Mouse (Mus musculus): ENCODE measurements around the gene S100a16. TPM values are rescaled to one million over a fixed set of nuclear protein-coding genes. Genes with fewer than 3 reads are reported as not detected.

Gene S100a16
- polyA plus RNA-seq, 1 experiment from 2014 or later: 22.5 TPM

DNA sequence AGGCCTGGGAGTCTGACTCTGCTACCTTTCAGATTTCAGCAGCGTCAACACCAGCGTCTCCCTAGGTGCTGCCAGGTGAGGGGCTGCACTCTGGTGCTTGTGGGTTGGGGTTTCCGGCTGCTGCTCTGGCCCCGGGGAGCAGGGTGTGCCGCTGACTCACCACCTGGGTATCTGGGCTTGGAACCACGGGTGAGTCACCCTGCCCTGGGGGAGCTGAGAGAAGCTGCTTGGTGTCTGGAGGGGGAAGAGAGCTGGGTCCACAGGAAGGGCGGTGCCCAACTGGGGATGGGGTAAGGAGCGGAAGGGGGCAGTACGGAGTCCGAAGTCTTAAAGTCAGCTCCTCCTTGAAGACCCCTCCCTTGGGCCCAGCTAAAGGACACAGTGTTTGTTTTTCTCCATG lies 49.9 kb downstream of the S100a16 start:
- no peaks in the 10 kb centered on the region for H3K27me3 ChIP-seq (ENCODE audit: control insufficient read depth, insufficient read depth, low read length)
- no peak overlapping the region for H3K9ac ChIP-seq (replicated peaks; ENCODE audit: low read depth, low read length)
- no peaks in the 10 kb centered on the region for H3K36me3 ChIP-seq (ENCODE audit: control insufficient read depth, insufficient read depth, low read length)
- H3K4me3 ChIP-seq (ENCODE audit: low read depth, low read length): no peak overlapping the region
- no peaks in the 10 kb centered on the region for H3K4me1 ChIP-seq (ENCODE audit: control insufficient read depth, insufficient read depth, low read length)
- 79% methylated on average over 10 of the region's 10 CpGs for WGBS
- no peak overlapping the region for H3K4me2 ChIP-seq (ENCODE audit: low read depth, low read length)
- no peaks in the 10 kb centered on the region for H3K9me3 ChIP-seq (ENCODE audit: control insufficient read depth, low read length)
- no peak for ATAC-seq (ENCODE audit: low read depth)
- H3K27ac ChIP-seq (ENCODE audit: low read depth, low read length): no peak overlapping the region

DNA sequence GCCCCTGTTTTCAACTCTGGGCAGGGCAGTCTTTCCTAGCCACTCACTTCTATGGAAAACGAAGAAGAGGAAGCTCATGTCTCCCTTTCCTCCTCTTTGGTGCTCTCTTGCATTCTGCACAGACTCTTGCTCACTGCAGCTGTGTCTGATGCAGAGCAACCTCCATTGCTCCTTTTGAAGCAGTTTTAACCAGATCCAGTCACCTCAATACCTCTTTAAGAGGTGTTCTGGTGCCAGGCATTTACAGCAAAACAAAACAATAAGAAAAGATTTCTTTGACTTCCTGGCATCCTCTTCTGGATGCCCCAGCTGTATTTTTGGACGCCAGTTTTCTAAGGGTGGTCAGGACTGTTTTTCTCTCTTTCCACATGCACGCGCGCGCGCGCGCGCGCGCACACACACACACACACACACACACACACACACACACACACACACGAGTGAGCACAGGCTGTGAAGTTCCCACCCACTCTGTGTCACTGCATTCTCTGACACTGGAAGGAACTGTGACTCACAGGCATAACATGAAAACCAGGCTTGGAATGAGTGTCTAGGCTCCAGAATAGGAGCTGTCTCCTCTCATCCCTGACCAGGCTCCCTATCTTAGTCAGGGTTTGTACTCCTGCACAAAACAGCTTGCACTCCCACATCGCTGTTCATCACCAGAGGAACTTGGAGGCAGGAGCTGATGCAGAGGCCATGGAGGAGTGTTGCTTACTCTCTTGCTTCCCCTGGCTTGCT lies 50.5 kb downstream of the S100a16 start:
- Histone ChIP-seq H3K4me3 (ENCODE audit: low read depth, low read length) (no peak overlapping the region), H3K36me3 (ENCODE audit: control insufficient read depth, insufficient read depth, low read length) (no peaks in the 10 kb centered on the region), H3K27me3 (ENCODE audit: control insufficient read depth, insufficient read depth, low read length) (no peaks in the 10 kb centered on the region), H3K4me2 (ENCODE audit: low read depth, low read length) (no peak overlapping the region), H3K9ac (replicated peaks; ENCODE audit: low read depth, low read length) (no peak overlapping the region), H3K4me1 (ENCODE audit: control insufficient read depth, insufficient read depth, low read length) (no peaks in the 10 kb centered on the region), H3K27ac (ENCODE audit: low read depth, low read length) (no peak overlapping the region), H3K9me3 (ENCODE audit: control insufficient read depth, low read length) (no peaks in the 10 kb centered on the region)
- WGBS: 93% methylated on average over 13 of the region's 14 CpGs
- ATAC-seq (ENCODE audit: low read depth): no peak

DNA sequence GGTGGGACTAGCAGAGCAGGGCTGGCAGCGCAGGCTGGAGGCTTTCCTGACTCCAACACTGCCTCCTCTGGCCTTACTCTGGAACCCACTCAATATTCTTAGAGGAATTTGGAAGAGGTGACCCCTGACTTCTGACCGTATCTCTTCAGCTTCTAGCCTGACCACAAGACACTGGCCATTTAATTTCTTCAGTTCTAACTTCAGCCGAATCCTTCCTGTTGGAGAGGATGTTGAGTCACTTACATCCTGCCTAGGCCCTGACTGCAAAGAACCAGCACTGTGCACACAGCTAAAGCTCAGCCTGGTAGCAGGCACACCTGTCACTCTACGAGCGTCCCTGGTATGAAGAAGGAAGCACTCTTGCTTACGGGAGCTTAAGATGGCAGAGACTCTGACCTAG lies 52.3 kb downstream of the S100a16 start:
- no peak overlapping the region for H3K27ac ChIP-seq (ENCODE audit: low read depth, low read length)
- no peaks in the 10 kb centered on the region for H3K9me3 ChIP-seq (ENCODE audit: control insufficient read depth, low read length)
- H3K27me3 ChIP-seq (ENCODE audit: control insufficient read depth, insufficient read depth, low read length): no peaks in the 10 kb centered on the region
- ATAC-seq (ENCODE audit: low read depth): no peak
- no peak overlapping the region for H3K4me3 ChIP-seq (ENCODE audit: low read depth, low read length)
- H3K4me1 ChIP-seq (ENCODE audit: control insufficient read depth, insufficient read depth, low read length): no peaks in the 10 kb centered on the region
- 88% methylated on average over 6 of the region's 6 CpGs for WGBS
- no peak overlapping the region for H3K4me2 ChIP-seq (ENCODE audit: low read depth, low read length)
- H3K36me3 ChIP-seq (ENCODE audit: control insufficient read depth, insufficient read depth, low read length): no peaks in the 10 kb centered on the region
- H3K9ac ChIP-seq (replicated peaks; ENCODE audit: low read depth, low read length): no peak overlapping the region

DNA sequence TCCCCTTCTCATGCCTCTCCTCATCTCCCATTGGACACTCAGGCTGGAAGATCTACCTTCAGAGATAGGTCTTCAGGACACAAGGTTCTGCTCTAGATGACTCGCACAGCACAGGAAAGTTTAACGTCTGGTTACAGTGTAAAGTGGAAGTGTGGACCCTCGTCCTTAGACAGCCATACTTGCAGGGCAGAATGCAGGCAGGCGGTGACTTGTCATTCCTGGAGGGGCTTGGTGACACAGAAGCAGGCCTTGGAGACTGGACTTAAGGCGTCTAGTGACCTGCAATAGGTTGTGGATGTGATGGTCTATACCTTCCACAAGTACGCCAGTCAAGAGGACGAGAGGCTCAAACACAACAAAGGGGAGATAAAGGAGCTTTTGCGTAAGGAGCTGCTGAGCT lies 52.9 kb downstream of the S100a16 start, which contains the start of gene S100a2:
Gene S100a2, plus strand, starts transcription at position 301 of the 400 bp plus-strand sequence.
- ATAC-seq (ENCODE audit: low read depth): no peak
- H3K27ac ChIP-seq (ENCODE audit: low read depth, low read length): no peak within 1 kb of the TSS
- no peak within 1 kb of the TSS for H3K4me2 ChIP-seq (ENCODE audit: low read depth, low read length)
- H3K9ac ChIP-seq (replicated peaks; ENCODE audit: low read depth, low read length): no peak within 1 kb of the TSS
- 89% methylated on average over 8 of the region's 8 CpGs for WGBS
- no peaks in the 10 kb centered on the region for H3K9me3 ChIP-seq (ENCODE audit: control insufficient read depth, low read length)
- no peaks in the 10 kb centered on the region for H3K27me3 ChIP-seq (ENCODE audit: control insufficient read depth, insufficient read depth, low read length)
- H3K36me3 ChIP-seq (ENCODE audit: control insufficient read depth, insufficient read depth, low read length): no peaks in the 10 kb centered on the region
- H3K4me1 ChIP-seq (ENCODE audit: control insufficient read depth, insufficient read depth, low read length): no peaks in the 10 kb centered on the region
- no peak within 1 kb of the TSS for H3K4me3 ChIP-seq (ENCODE audit: low read depth, low read length)

Other genes with a start within 250 kb of the S100a16 start
- 14.3 and 21.6 TPM in 2 replicates for gene Gatad2b, start 244.1 kb upstream of the S100a16 start, polyA plus RNA-seq (2014; fragmentation: Nextera tagmentation; extraction: Ambion mirVana)
- gene Slc27a3, start 147.3 kb upstream of the S100a16 start, polyA plus RNA-seq (2014; fragmentation: Nextera tagmentation; extraction: Ambion mirVana): 21.3 and 21.7 TPM in 2 replicates
- 30.1 and 35.2 TPM in 2 replicates for gene Ints3, start 103.6 kb upstream of the S100a16 start, polyA plus RNA-seq (2014; fragmentation: Nextera tagmentation; extraction: Ambion mirVana)
- 1.4 and 4.0 TPM in 2 replicates for gene Npr1, start 71.4 kb upstream of the S100a16 start, polyA plus RNA-seq (2014; fragmentation: Nextera tagmentation; extraction: Ambion mirVana)
- gene Ilf2, start 61.1 kb upstream of the S100a16 start, polyA plus RNA-seq (2014; fragmentation: Nextera tagmentation; extraction: Ambion mirVana): 262 and 269 TPM in 2 replicates
- 106 and 112 TPM in 2 replicates for gene Snapin, start 46.2 kb upstream of the S100a16 start, polyA plus RNA-seq (2014; fragmentation: Nextera tagmentation; extraction: Ambion mirVana)
- gene Chtop, start 27.8 kb upstream of the S100a16 start, polyA plus RNA-seq (2014; fragmentation: Nextera tagmentation; extraction: Ambion mirVana): 116 and 123 TPM in 2 replicates
- gene S100a1, start 22.9 kb upstream of the S100a16 start, polyA plus RNA-seq (2014; fragmentation: Nextera tagmentation; extraction: Ambion mirVana): 15.8 and 18.6 TPM in 2 replicates
- 6.9 and 11.0 TPM in 2 replicates for gene S100a13, start 22.8 kb upstream of the S100a16 start, polyA plus RNA-seq (2014; fragmentation: Nextera tagmentation; extraction: Ambion mirVana)
- gene S100a14, start 10.4 kb upstream of the S100a16 start, polyA plus RNA-seq (2014; fragmentation: Nextera tagmentation; extraction: Ambion mirVana): not detected in 2 replicates
- 0.31 and 2.0 TPM in 2 replicates for gene S100a3, start 23.3 kb downstream of the S100a16 start, polyA plus RNA-seq (2014; fragmentation: Nextera tagmentation; extraction: Ambion mirVana)
- gene S100a2, start 53.0 kb downstream of the S100a16 start, polyA plus RNA-seq (2014; fragmentation: Nextera tagmentation; extraction: Ambion mirVana): not detected in 2 replicates
- not detected in 2 replicates for gene Gm42674, start 64.7 kb downstream of the S100a16 start, polyA plus RNA-seq (2014; fragmentation: Nextera tagmentation; extraction: Ambion mirVana)
- 1.2 TPM in 1 of 2 replicates, not detected in the other for gene S100a4, start 66.5 kb downstream of the S100a16 start, polyA plus RNA-seq (2014; fragmentation: Nextera tagmentation; extraction: Ambion mirVana)
- gene S100a5, start 71.3 kb downstream of the S100a16 start, polyA plus RNA-seq (2014; fragmentation: Nextera tagmentation; extraction: Ambion mirVana): not detected in 2 replicates
- gene S100a6, start 75.6 kb downstream of the S100a16 start, polyA plus RNA-seq (2014; fragmentation: Nextera tagmentation; extraction: Ambion mirVana): 11.8 and 27.5 TPM in 2 replicates
- gene S100a7a, start 116.8 kb downstream of the S100a16 start, polyA plus RNA-seq (2014; fragmentation: Nextera tagmentation; extraction: Ambion mirVana): not detected in 2 replicates
- gene S100a8, start 131.7 kb downstream of the S100a16 start, polyA plus RNA-seq (2014; fragmentation: Nextera tagmentation; extraction: Ambion mirVana): 1.8 and 9.7 TPM in 2 replicates
- 0.46 and 7.1 TPM in 2 replicates for gene S100a9, start 158.5 kb downstream of the S100a16 start, polyA plus RNA-seq (2014; fragmentation: Nextera tagmentation; extraction: Ambion mirVana)
- not detected in 2 replicates for gene Pglyrp4, start 189.7 kb downstream of the S100a16 start, polyA plus RNA-seq (2014; fragmentation: Nextera tagmentation; extraction: Ambion mirVana)
- gene Gm5849, start 240.6 kb downstream of the S100a16 start, polyA plus RNA-seq (2014; fragmentation: Nextera tagmentation; extraction: Ambion mirVana): not detected in 2 replicates

All from neural tube, embryonic 14.5 days (tissue).